Mouse (Mus musculus): ENCODE measurements around the gene Cldn9. TPM values are rescaled to one million over a fixed set of nuclear protein-coding genes. Genes with fewer than 3 reads are reported as not detected.

The Cldn9 gene
- 0.08 and 0.11 TPM in 2 replicates for polyA plus RNA-seq (2016; fragmentation: Nextera tagmentation; extraction: Ambion mirVana)

GRCm38 (mm10) chr17:23683856-23684672 lies at the start of gene Cldn9:
Gene Cldn9 (minus strand): TSS chr17:23684026.
- H3K9ac ChIP-seq, result no peak within 1 kb of the TSS

GRCm38 (mm10) chr17:23730441-23730840 lies 46.6 kb upstream of the Cldn9 start:
- H3K4me2 ChIP-seq, result no peak overlapping the region
- H3K9ac ChIP-seq, result no peak overlapping the region
- no peaks in the 10 kb centered on the region for H3K9me3 ChIP-seq (replicated peaks)
- H3K4me1 ChIP-seq, result peaks cover 38% of the 10 kb centered on the region
- H3K36me3 ChIP-seq, result peaks cover 32% of the 10 kb centered on the region
- no peaks in the 10 kb centered on the region for H3K27me3 ChIP-seq (replicated peaks)
- WGBS (ENCODE audit: insufficient replicate concordance), result 67% methylated on average over 1 of the region's 1 CpGs
- ATAC-seq, result no peak
- H3K4me3 ChIP-seq, result no peak overlapping the region
- no peak overlapping the region for H3K27ac ChIP-seq

More at GRCm38 (mm10) chr17:23683856-23684672, at the start of gene Cldn9:
- H3K27me3 ChIP-seq (replicated peaks), result peaks cover 67% of the 10 kb centered on the region
- no peak within 1 kb of the TSS for H3K4me3 ChIP-seq
- no peak within 1 kb of the TSS for H3K4me2 ChIP-seq
- H3K4me1 ChIP-seq, result peaks cover 5% of the 10 kb centered on the region; the same call in 1 of the 2 replicates
- no peaks in the 10 kb centered on the region for H3K9me3 ChIP-seq (replicated peaks)
- ATAC-seq, result no peak
- no peak within 1 kb of the TSS for H3K27ac ChIP-seq
- 23% methylated on average over 15 of the region's 15 CpGs for WGBS (ENCODE audit: insufficient replicate concordance)
- no peaks in the 10 kb centered on the region for H3K36me3 ChIP-seq

GRCm38 (mm10) chr17:23726758-23727142 lies 42.9 kb upstream of the Cldn9 start:
- peak; percentile 85 for ATAC-seq
- Histone ChIP-seq H3K27ac (peak overlapping the region; percentile 93), H3K9ac (peak overlapping the region; percentile 91), H3K4me1 (peaks cover 42% of the 10 kb centered on the region), H3K27me3 (replicated peaks) (0 out of 2 replicates have a peak, but pooled peaks cover 6% of the 10 kb centered on the region), H3K4me2 (peak overlapping the region; percentile 89), H3K36me3 (no peaks in the 10 kb centered on the region), H3K9me3 (replicated peaks) (no peaks in the 10 kb centered on the region), H3K4me3 (peak overlapping the region; percentile 88)
- WGBS (ENCODE audit: insufficient replicate concordance), result under 1% methylated on average over 20 of the region's 20 CpGs

GRCm38 (mm10) chr17:23725999-23726757 lies 42.4 kb upstream of the Cldn9 start, which contains the start of gene Pkmyt1:
Gene Pkmyt1 (plus strand): TSS chr17:23726336.
- Histone ChIP-seq H3K4me3 (peak within 1 kb of the TSS; percentile 88), H3K9me3 (replicated peaks) (no peaks in the 10 kb centered on the region), H3K27ac (peak within 1 kb of the TSS; percentile 93), H3K9ac (peak within 1 kb of the TSS; percentile 91), H3K4me2 (peak within 1 kb of the TSS; percentile 89), H3K36me3 (no peaks in the 10 kb centered on the region), H3K4me1 (peaks cover 37% of the 10 kb centered on the region), H3K27me3 (replicated peaks) (0 out of 2 replicates have a peak, but pooled peaks cover 6% of the 10 kb centered on the region)
- ATAC-seq, result peak; percentile 92
- 1% methylated on average over 69 of the region's 73 CpGs for WGBS (ENCODE audit: insufficient replicate concordance)

GRCm38 (mm10) chr17:23725477-23725876 lies 41.7 kb upstream of the Cldn9 start:
- WGBS (ENCODE audit: insufficient replicate concordance), result 52% methylated on average over 4 of the region's 4 CpGs
- Histone ChIP-seq H3K9me3 (replicated peaks) (no peaks in the 10 kb centered on the region), H3K4me1 (peaks cover 30% of the 10 kb centered on the region), H3K4me2 (peak overlapping the region; percentile 89), H3K27me3 (replicated peaks) (peaks cover 10% of the 10 kb centered on the region), H3K36me3 (no peaks in the 10 kb centered on the region), H3K27ac (peak overlapping the region; percentile 93), H3K4me3 (peak overlapping the region; percentile 88), H3K9ac (peak overlapping the region; percentile 91)
- ATAC-seq, result no peak

- Histone ChIP-seq H3K27ac (no peak within 1 kb of the TSS), H3K4me1 (peaks cover 19% of the 10 kb centered on the region), H3K36me3 (no peaks in the 10 kb centered on the region), H3K9ac (no peak within 1 kb of the TSS), H3K4me2 (no peak within 1 kb of the TSS), H3K27me3 (replicated peaks) (peaks cover 28% of the 10 kb centered on the region), H3K9me3 (replicated peaks) (no peaks in the 10 kb centered on the region), H3K4me3 (no peak within 1 kb of the TSS)
- no peak for ATAC-seq
- 64% methylated on average over 7 of the region's 7 CpGs for WGBS (ENCODE audit: insufficient replicate concordance)
These were observed 38.7 kb upstream of the Cldn9 start, which contains the start of gene 1520401A03Rik for GRCm38 (mm10) chr17:23722376-23723125. Gene 1520401A03Rik (minus strand): TSS chr17:23722783.

- no peak for ATAC-seq
- Histone ChIP-seq H3K36me3 (no peaks in the 10 kb centered on the region), H3K4me2 (no peak overlapping the region), H3K9ac (no peak overlapping the region), H3K27ac (no peak overlapping the region), H3K27me3 (replicated peaks) (peaks cover 35% of the 10 kb centered on the region), H3K9me3 (replicated peaks) (no peaks in the 10 kb centered on the region), H3K4me3 (no peak overlapping the region), H3K4me1 (peaks cover 12% of the 10 kb centered on the region)
- WGBS (ENCODE audit: insufficient replicate concordance), result 66% methylated on average over 2 of the region's 2 CpGs
These were observed 38.1 kb upstream of the Cldn9 start for GRCm38 (mm10) chr17:23721886-23722285.

- no peak overlapping the region for H3K27ac ChIP-seq
- WGBS (ENCODE audit: insufficient replicate concordance), result 21% methylated on average over 1 of the region's 1 CpGs
- no peaks in the 10 kb centered on the region for H3K36me3 ChIP-seq
- H3K4me2 ChIP-seq, result no peak overlapping the region
- H3K4me3 ChIP-seq, result no peak overlapping the region
- H3K9me3 ChIP-seq (replicated peaks), result no peaks in the 10 kb centered on the region
- no peaks in the 10 kb centered on the region for H3K4me1 ChIP-seq
- no peak for ATAC-seq
- no peak overlapping the region for H3K9ac ChIP-seq
- peaks cover 43% of the 10 kb centered on the region for H3K27me3 ChIP-seq (replicated peaks)
These were observed 35.6 kb upstream of the Cldn9 start for GRCm38 (mm10) chr17:23719455-23719854.

- no peaks in the 10 kb centered on the region for H3K9me3 ChIP-seq (replicated peaks)
- H3K27ac ChIP-seq, result no peak overlapping the region
- H3K36me3 ChIP-seq, result no peaks in the 10 kb centered on the region
- no peak for ATAC-seq
- H3K4me1 ChIP-seq, result no peaks in the 10 kb centered on the region
- H3K4me3 ChIP-seq, result no peak overlapping the region
- no peak overlapping the region for H3K9ac ChIP-seq
- peaks cover 51% of the 10 kb centered on the region for H3K27me3 ChIP-seq (replicated peaks)
- no peak overlapping the region for H3K4me2 ChIP-seq
- WGBS (ENCODE audit: insufficient replicate concordance), result 48% methylated on average over 2 of the region's 2 CpGs
These were observed 33.2 kb upstream of the Cldn9 start for GRCm38 (mm10) chr17:23717003-23717402.

- ATAC-seq, result no peak
- Histone ChIP-seq H3K4me2 (no peak overlapping the region), H3K27ac (no peak overlapping the region), H3K36me3 (no peaks in the 10 kb centered on the region), H3K4me3 (no peak overlapping the region), H3K9me3 (replicated peaks) (no peaks in the 10 kb centered on the region), H3K4me1 (no peaks in the 10 kb centered on the region), H3K27me3 (replicated peaks) (peaks cover 77% of the 10 kb centered on the region), H3K9ac (no peak overlapping the region)
- 0% methylated on average over 3 of the region's 3 CpGs for WGBS (ENCODE audit: insufficient replicate concordance)
These were observed 22.4 kb upstream of the Cldn9 start for GRCm38 (mm10) chr17:23706212-23706611.

GRCm38 (mm10) chr17:23705525-23706104 lies 21.8 kb upstream of the Cldn9 start:
- peak; percentile 30; the same call in 1 of the 2 replicates for ATAC-seq
- Histone ChIP-seq H3K4me1 (no peaks in the 10 kb centered on the region), H3K4me2 (no peak overlapping the region), H3K27me3 (replicated peaks) (peaks cover 79% of the 10 kb centered on the region), H3K9ac (no peak overlapping the region), H3K27ac (no peak overlapping the region), H3K36me3 (no peaks in the 10 kb centered on the region), H3K9me3 (replicated peaks) (no peaks in the 10 kb centered on the region), H3K4me3 (no peak overlapping the region)
- 78% methylated on average over 7 of the region's 7 CpGs for WGBS (ENCODE audit: insufficient replicate concordance)

Measured in liver, embryonic 12.5 days (tissue).